Mouse (Mus musculus): ENCODE results near the gene P2ry6. TPM values are rescaled to one million over a fixed set of nuclear protein-coding genes. Genes with fewer than 3 reads are reported as not detected.

The P2ry6 gene
- polyA plus RNA-seq, 1 experiment from 2014 or later = 1.8 TPM

DNA sequence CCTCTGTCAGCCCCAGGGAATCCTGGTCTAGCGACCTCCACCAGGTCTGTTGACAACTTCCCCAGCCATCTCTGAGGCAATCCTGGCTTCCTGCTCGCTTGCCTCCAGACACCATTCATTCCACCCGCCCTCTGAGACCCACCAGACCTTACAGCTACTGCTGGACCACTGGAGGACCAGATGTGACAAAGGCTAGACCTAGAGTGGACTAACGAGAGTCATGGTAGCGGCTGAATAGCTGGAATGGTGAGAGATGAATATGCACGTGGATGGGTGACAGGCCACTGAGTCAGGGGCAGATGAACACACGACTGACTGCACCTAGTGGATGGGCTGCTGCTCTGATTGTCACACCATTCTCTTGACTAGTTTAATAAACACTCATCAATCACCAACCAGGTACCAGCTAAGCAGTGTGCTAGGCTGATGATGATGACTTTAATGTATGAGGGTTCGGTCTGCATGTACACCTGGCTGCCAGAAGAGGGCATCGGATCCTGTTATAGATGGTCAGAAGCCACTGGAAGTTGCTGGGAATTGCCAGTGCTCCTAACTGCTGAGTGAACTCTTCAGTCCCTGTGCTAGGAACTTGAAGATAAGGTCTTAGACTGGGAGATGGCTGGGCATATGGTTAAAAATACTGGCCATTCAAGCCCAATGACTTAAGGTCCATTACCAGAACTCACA, 71.9 kb downstream of the P2ry6 start:
- no peaks in the 10 kb centered on the region for H3K9me3 ChIP-seq (replicated peaks)
- H3K4me1 ChIP-seq = peaks cover 3% of the 10 kb centered on the region
- no peak for DNase-seq (ENCODE audit: low spot score)
- H3K27me3 ChIP-seq (ENCODE audit: low read depth, poor library complexity, severe bottlenecking) = no peaks in the 10 kb centered on the region
- H3K4me3 ChIP-seq = no peak overlapping the region
- peaks cover 33% of the 10 kb centered on the region for H3K36me3 ChIP-seq
- H3K27ac ChIP-seq (replicated peaks) = no peak overlapping the region
- 83% methylated on average over 9 of the region's 9 CpGs for WGBS

DNA sequence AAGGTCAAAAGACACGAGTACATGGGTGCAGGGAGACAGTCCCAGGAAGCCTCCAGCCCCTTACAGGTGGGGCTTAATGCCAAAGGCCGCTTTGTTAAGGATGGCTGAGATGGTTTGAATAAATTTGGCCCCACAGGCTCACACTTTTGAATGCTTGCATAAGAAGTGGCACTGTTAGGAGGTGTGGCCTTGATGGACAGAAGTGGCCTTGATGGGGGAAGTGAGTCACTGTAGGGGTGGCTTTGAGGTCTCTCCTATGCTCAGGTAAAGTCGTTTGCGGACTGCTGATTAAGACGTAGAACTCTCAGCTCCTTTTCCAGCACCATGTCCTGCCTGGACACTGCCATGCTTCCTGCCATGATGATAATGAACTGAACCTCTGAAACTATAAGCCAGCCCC, 76.6 kb downstream of the P2ry6 start:
- no peak for DNase-seq (ENCODE audit: low spot score)
- no peak overlapping the region for H3K27ac ChIP-seq (replicated peaks)
- no peaks in the 10 kb centered on the region for H3K9me3 ChIP-seq (replicated peaks)
- no peak overlapping the region for H3K4me3 ChIP-seq
- H3K36me3 ChIP-seq = peaks cover 24% of the 10 kb centered on the region
- peaks cover 28% of the 10 kb centered on the region for H3K4me1 ChIP-seq
- peaks cover 3% of the 10 kb centered on the region; the same call in 1 of the 2 replicates for H3K27me3 ChIP-seq (ENCODE audit: low read depth, poor library complexity, severe bottlenecking)
- 81% methylated on average over 5 of the region's 5 CpGs for WGBS

- H3K27ac ChIP-seq (replicated peaks) = peak overlapping the region; percentile 80
- no peak for DNase-seq (ENCODE audit: low spot score)
- peak overlapping the region; percentile 70 for H3K4me3 ChIP-seq
Measured at GRCm38 (mm10) chr7:100894833-100895226, 79.6 kb downstream of the P2ry6 start.

DNA sequence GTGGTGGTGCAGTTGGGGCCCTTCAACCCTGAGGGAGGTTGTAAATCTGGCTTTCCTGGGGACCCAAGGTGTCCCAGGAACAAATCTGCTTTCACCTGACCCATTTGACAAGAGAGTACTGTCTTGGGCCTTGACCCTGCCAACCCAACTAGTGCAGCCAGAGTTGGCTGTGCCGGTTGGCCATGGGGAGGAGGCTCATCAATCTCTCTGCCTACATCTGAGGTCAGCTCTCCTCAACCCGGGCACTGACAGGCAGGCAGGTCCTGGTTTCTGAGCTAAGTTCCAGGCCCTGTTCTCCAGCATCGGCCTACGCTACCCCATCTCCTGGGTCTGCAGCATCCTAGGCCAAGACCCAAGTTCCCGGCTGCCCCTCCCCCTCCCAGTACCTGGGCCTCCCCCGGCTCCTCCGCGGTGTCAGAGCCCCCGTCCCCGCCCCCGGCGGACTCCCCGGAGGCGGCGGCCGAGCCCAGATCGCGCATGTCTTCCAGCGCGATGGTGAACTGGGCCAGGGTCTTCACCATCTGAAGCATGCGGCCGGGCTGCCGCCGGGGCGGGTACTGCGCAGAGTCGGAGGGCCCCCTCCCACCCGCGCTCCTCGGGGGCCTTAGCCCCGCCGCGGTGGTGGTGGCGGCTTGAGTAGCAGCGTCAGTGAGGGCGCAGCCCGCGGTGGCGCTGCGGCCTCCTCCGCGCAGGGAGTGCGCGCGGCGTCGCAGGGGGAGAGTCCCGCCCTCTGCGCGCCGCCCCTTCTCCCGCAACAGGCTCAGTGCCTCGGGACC, 80.2 kb downstream of the P2ry6 start:
- Histone ChIP-seq H3K4me1 (peaks cover 30% of the 10 kb centered on the region), H3K27ac (replicated peaks) (peak overlapping the region; percentile 80), H3K36me3 (peaks cover 26% of the 10 kb centered on the region), H3K27me3 (ENCODE audit: low read depth, poor library complexity, severe bottlenecking) (peaks cover 3% of the 10 kb centered on the region; the same call in 1 of the 2 replicates), H3K4me3 (peak overlapping the region; percentile 70), H3K9me3 (replicated peaks) (no peaks in the 10 kb centered on the region)
- WGBS = 4% methylated on average over 53 of the region's 53 CpGs
- peak; percentile 49 for DNase-seq (ENCODE audit: low spot score)

More at GRCm38 (mm10) chr7:100894833-100895226, 79.6 kb downstream of the P2ry6 start:
- peaks cover 3% of the 10 kb centered on the region; the same call in 1 of the 2 replicates for H3K27me3 ChIP-seq (ENCODE audit: low read depth, poor library complexity, severe bottlenecking)
- H3K9me3 ChIP-seq (replicated peaks) = no peaks in the 10 kb centered on the region
- H3K36me3 ChIP-seq = peaks cover 20% of the 10 kb centered on the region
- H3K4me1 ChIP-seq = peaks cover 30% of the 10 kb centered on the region
- WGBS = 4% methylated on average over 12 of the region's 12 CpGs

GRCm38 (mm10) chr7:100893249-100894056, 81.0 kb downstream of the P2ry6 start:
- 70% methylated on average over 20 of the region's 20 CpGs for WGBS
- Histone ChIP-seq H3K4me3 (peak overlapping the region; percentile 70), H3K36me3 (peaks cover 34% of the 10 kb centered on the region), H3K27ac (replicated peaks) (peak overlapping the region; percentile 80), H3K4me1 (peaks cover 30% of the 10 kb centered on the region), H3K9me3 (replicated peaks) (no peaks in the 10 kb centered on the region), H3K27me3 (ENCODE audit: low read depth, poor library complexity, severe bottlenecking) (peaks cover 3% of the 10 kb centered on the region; the same call in 1 of the 2 replicates)
- no peak for DNase-seq (ENCODE audit: low spot score)

Other genes with a start within 250 kb of the P2ry6 start
- 4.3 and 5.2 TPM in 2 replicates for gene Relt, start 111.2 kb downstream of the P2ry6 start, polyA plus RNA-seq (2016; fragmentation: Nextera tagmentation; extraction: Ambion mirVana)
- gene Arhgef17, start 42.5 kb downstream of the P2ry6 start, polyA plus RNA-seq (2016; fragmentation: Nextera tagmentation; extraction: Ambion mirVana) = 6.4 and 7.1 TPM in 2 replicates
- gene P2ry2, start 38.2 kb upstream of the P2ry6 start, polyA plus RNA-seq (2016; fragmentation: Nextera tagmentation; extraction: Ambion mirVana) = 0.22 TPM in 2 replicates
- 19.0 and 21.2 TPM in 2 replicates for gene Fchsd2, start 118.2 kb upstream of the P2ry6 start, polyA plus RNA-seq (2016; fragmentation: Nextera tagmentation; extraction: Ambion mirVana)

Data from midbrain, embryonic 10.5 days (tissue).